Mouse (Mus musculus) forebrain, embryonic 11.5 days (tissue): Measurements from ENCODE around the gene Scn3a. TPM values are rescaled to one million over a fixed set of nuclear protein-coding genes. Genes with fewer than 3 reads are reported as not detected.

ENCODE experiments used
- ATAC-seq: fragments of 200-750 bp; cut with Nextera tagmentation; replicated peaks from 2 replicates; pipeline ENCODE4 v1.8.0; 2017; ENCODE audit warnings: moderate TSS enrichment; ENCODE audit not compliant: low FRiP score
- DNase-seq: peaks from one replicate; pipeline ENCODE4 v3.0.0-alpha.2; 2017; ENCODE audit warnings: low spot score
- H3K27ac ChIP-seq: fragments of 300-500 bp; sonication (generic); 2 replicates; pipeline ENCODE4 v1.5.1; 2014; ENCODE audit warnings: low read depth, low read length
- H3K27me3 ChIP-seq: fragments of 300-500 bp; sonication (generic); 2 replicates; pipeline ENCODE4 v1.6.1; 2014; ENCODE audit warnings: mild to moderate bottlenecking, low read length, mixed read lengths; ENCODE audit not compliant: control insufficient read depth, insufficient read depth
- H3K36me3 ChIP-seq: fragments of 300-500 bp; sonication (generic); 2 replicates; pipeline ENCODE4 v1.6.1; 2014; ENCODE audit warnings: mild to moderate bottlenecking, low read length, moderate library complexity, mixed read lengths; ENCODE audit not compliant: control insufficient read depth, insufficient read depth
- H3K4me1 ChIP-seq: fragments of 300-500 bp; sonication (generic); replicated peaks from 2 replicates; pipeline ENCODE4 v1.6.1; 2014; ENCODE audit warnings: low read length, mixed read lengths; ENCODE audit not compliant: control insufficient read depth, insufficient read depth
- H3K4me2 ChIP-seq: fragments of 300-500 bp; sonication (generic); 2 replicates; pipeline ENCODE4 v1.6.1; 2014; ENCODE audit warnings: low read depth, mild to moderate bottlenecking, low read length, moderate library complexity, mixed read lengths; ENCODE audit not compliant: severe bottlenecking
- H3K4me3 ChIP-seq: fragments of 300-500 bp; sonication (generic); 2 replicates; pipeline ENCODE4 v1.5.1; 2014; ENCODE audit warnings: low read depth, low read length
- H3K9ac ChIP-seq: fragments of 300-500 bp; sonication (generic); 2 replicates; pipeline ENCODE4 v1.6.1; 2014; ENCODE audit warnings: low read length
- H3K9me3 ChIP-seq: fragments of 300-500 bp; sonication (generic); 2 replicates; pipeline ENCODE4 v1.6.1; 2016; ENCODE audit warnings: low read length, mixed read lengths; ENCODE audit not compliant: control insufficient read depth
- WGBS: fragments of 180-500 bp; shearing (Covaris S2); extraction: QIAGEN DNeasy Blood & Tissue Kit; methylation state at CpG from one replicate; pipeline ENCODE4 v1.1.7; 2014; 5-methylcytosine and 5-hydroxymethylcytosine counted together
- polyA plus RNA-seq: library from polyadenylated mRNA; unstranded; fragments of >200 nt; fragmentation: Nextera tagmentation; extraction: Ambion mirVana; gene quantifications from 2 replicates; pipeline ENCODE4 v1.2.1, GENCODE M21; 2014

Scn3a gene
- polyA plus RNA-seq, 1 experiment from 2014 or later, result 19.8 TPM

DNA sequence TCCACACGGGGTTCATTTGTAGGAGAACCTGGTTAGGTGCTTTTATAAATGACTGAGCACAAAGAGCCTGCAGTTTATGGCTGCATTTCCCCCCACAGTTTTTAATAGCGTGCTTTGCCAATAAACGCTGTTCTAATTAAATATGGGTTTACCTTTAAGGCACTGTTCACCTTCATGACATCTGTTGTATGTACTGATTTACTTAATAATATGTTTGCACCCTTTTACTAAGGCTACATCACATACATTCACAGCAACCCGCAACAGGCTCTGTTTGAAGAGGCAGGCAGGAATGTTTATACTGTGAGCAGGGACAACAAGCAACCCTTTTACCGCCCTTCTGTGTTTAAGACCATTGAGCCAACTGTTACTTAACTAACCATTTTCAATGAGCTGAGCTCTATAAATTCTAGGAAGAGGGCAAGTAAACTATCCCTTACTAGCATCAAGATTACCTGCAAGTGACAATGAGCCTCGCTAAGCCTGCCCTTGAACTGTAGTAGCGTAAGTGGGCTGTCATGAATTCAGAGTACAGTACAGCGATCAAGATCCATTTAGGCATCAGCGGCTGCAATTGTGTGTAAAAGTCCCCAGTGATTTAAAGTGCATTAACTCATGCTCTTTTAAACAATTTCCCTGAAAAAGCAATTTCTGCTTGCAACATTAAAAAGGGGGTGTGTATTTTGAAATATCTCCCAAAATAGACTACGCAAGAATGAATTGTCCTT lies 35.1 kb downstream of the Scn3a start:
- Histone ChIP-seq H3K27ac (no peak overlapping the region), H3K4me2 (no peak overlapping the region), H3K27me3 (no peaks in the 10 kb centered on the region), H3K9me3 (no peaks in the 10 kb centered on the region), H3K9ac (no peak overlapping the region), H3K4me3 (no peak overlapping the region), H3K4me1 (no peaks in the 10 kb centered on the region), H3K36me3 (no peaks in the 10 kb centered on the region)
- WGBS, result 86% methylated on average over 10 of the region's 10 CpGs
- ATAC-seq (no peak), DNase-seq (no peak)

DNA sequence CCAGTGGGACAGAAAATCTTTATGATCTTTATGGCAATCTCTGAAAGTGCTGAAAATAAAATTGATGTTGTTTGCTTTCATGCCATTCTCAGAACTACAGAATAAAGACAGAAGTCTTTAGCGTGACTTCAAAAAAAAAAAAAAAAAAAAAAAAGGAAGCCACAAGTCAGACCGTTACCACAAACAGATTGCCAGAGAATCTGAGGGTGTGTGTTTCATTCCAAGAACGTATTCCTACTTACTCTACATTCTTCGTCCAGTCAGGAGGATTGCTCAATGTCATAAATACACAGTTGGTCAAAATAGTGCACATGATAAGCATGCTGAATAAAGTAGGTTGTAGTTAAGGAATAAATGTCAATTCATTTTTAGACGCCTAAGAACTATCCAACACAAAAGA lies 38.3 kb downstream of the Scn3a start:
- Histone ChIP-seq H3K27me3 (no peaks in the 10 kb centered on the region), H3K4me3 (no peak overlapping the region), H3K9ac (no peak overlapping the region), H3K9me3 (no peaks in the 10 kb centered on the region), H3K4me2 (no peak overlapping the region), H3K36me3 (no peaks in the 10 kb centered on the region), H3K4me1 (no peaks in the 10 kb centered on the region), H3K27ac (no peak overlapping the region)
- 81% methylated on average over 5 of the region's 5 CpGs for WGBS
- ATAC-seq (no peak), DNase-seq (no peak)

- WGBS, result 85% methylated on average over 6 of the region's 6 CpGs
- ATAC-seq, result no peak
- no peak overlapping the region for H3K4me2 ChIP-seq
- H3K27ac ChIP-seq, result no peak overlapping the region
- H3K36me3 ChIP-seq, result no peaks in the 10 kb centered on the region
- H3K27me3 ChIP-seq, result no peaks in the 10 kb centered on the region
- no peak overlapping the region for H3K9ac ChIP-seq
- H3K9me3 ChIP-seq, result no peaks in the 10 kb centered on the region
- H3K4me1 ChIP-seq, result no peaks in the 10 kb centered on the region
- no peak for DNase-seq
- H3K4me3 ChIP-seq, result no peak overlapping the region
Measured at GRCm38 (mm10) chr2:65516703-65517102, 50.7 kb downstream of the Scn3a start.

- no peak overlapping the region for H3K27ac ChIP-seq
- no peak overlapping the region for H3K4me3 ChIP-seq
- no peaks in the 10 kb centered on the region for H3K27me3 ChIP-seq
- H3K4me1 ChIP-seq, result no peaks in the 10 kb centered on the region
- H3K9ac ChIP-seq, result no peak overlapping the region
- ATAC-seq (0 out of 2 replicates have a peak, but pooled peaks have one; percentile 42), DNase-seq (no peak)
- no peak overlapping the region for H3K4me2 ChIP-seq
- H3K9me3 ChIP-seq, result no peaks in the 10 kb centered on the region
- no peaks in the 10 kb centered on the region for H3K36me3 ChIP-seq
- 85% methylated on average over 12 of the region's 12 CpGs for WGBS
Measured at GRCm38 (mm10) chr2:65508217-65508616, 59.2 kb downstream of the Scn3a start.

- no peaks in the 10 kb centered on the region for H3K9me3 ChIP-seq
- no peak overlapping the region for H3K27ac ChIP-seq
- DNase-seq (no peak), ATAC-seq (no peak)
- 87% methylated on average over 9 of the region's 9 CpGs for WGBS
- no peaks in the 10 kb centered on the region for H3K27me3 ChIP-seq
- no peak overlapping the region for H3K4me3 ChIP-seq
- no peak overlapping the region for H3K4me2 ChIP-seq
- H3K36me3 ChIP-seq, result no peaks in the 10 kb centered on the region
- H3K9ac ChIP-seq, result no peak overlapping the region
- no peaks in the 10 kb centered on the region for H3K4me1 ChIP-seq
Measured at GRCm38 (mm10) chr2:65490450-65490849, 77.0 kb downstream of the Scn3a start.

GRCm38 (mm10) chr2:65483434-65483833 lies 84.0 kb downstream of the Scn3a start:
- Histone ChIP-seq H3K4me1 (no peaks in the 10 kb centered on the region), H3K27ac (no peak overlapping the region), H3K27me3 (no peaks in the 10 kb centered on the region), H3K9ac (no peak overlapping the region), H3K4me3 (no peak overlapping the region), H3K36me3 (no peaks in the 10 kb centered on the region), H3K4me2 (no peak overlapping the region), H3K9me3 (no peaks in the 10 kb centered on the region)
- WGBS, result 94% methylated on average over 3 of the region's 3 CpGs
- DNase-seq, result no peak
- no peak for ATAC-seq

DNA sequence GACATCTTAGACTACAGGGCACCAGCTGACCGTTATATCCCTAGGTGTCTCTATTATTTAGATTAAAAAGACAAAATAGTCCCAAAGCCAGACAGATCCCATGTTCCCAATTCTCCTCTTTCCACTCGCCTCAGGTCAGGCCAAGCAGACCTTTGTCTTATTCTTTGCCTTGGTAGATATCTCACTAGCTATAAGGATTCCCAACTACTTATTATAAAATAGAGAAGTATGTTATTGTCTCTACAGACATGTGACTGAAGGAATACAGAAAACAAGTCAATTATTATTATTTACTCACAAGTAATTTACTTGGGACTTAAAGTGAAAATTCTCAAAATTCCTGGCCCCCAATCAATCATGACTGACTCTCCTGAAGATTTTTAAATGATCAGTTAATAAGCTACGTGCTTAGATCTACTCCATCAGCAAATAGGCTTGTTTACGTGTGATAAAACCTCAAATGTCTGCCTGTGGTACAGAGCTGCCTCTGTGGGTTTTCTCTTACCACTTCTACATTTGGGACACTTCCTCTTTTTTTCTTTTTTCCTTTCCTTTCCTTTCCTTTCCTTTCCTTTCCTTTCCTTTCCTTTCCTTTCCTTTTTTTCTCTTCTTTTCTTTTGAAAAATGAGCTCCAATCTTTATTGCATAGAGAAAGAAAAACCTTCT lies 86.3 kb downstream of the Scn3a start:
- no peak overlapping the region for H3K9ac ChIP-seq
- H3K4me3 ChIP-seq, result no peak overlapping the region
- ATAC-seq, result no peak
- H3K4me2 ChIP-seq, result no peak overlapping the region
- no peaks in the 10 kb centered on the region for H3K4me1 ChIP-seq
- no peaks in the 10 kb centered on the region for H3K36me3 ChIP-seq
- H3K27me3 ChIP-seq, result no peaks in the 10 kb centered on the region
- no peak overlapping the region for H3K27ac ChIP-seq
- no peaks in the 10 kb centered on the region for H3K9me3 ChIP-seq
- WGBS, result 86% methylated on average over 4 of the region's 4 CpGs
- DNase-seq, result no peak

DNA sequence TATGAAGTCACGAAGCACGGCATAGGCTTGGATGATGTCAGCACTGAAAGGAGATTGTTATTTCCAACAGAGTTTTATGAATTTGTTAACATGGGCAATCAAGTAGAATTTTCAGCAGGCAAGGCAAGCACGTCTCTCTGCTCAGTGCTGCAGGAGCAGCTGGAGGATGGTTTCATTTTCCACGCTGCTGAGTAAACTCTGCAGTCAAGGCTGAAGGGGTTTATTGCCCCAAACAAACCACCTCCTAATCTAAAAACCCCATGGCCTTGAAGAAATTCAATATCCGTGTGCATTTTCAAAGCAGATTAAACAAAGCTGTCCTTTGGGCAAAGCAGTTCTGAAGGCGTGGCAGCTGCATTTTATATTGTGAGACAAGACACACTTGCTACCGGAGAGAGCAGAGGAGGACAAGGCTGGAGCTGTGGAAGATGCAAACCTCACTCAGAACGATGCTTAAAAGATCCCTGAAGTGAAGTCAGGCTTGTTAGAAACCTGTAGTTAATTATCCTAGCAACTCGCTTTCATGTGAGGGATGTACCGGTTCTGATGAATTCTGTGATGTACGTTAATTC lies 96.0 kb downstream of the Scn3a start:
- Histone ChIP-seq H3K27ac (no peak overlapping the region), H3K36me3 (no peaks in the 10 kb centered on the region), H3K4me1 (no peaks in the 10 kb centered on the region), H3K9ac (no peak overlapping the region), H3K4me2 (no peak overlapping the region), H3K4me3 (no peak overlapping the region), H3K9me3 (no peaks in the 10 kb centered on the region), H3K27me3 (no peaks in the 10 kb centered on the region)
- no peak for DNase-seq
- WGBS, result 69% methylated on average over 11 of the region's 11 CpGs
- no peak for ATAC-seq
